Mouse (Mus musculus) limb, embryonic 14.5 days (tissue): Measurements from ENCODE around the gene Gm7029. TPM values are rescaled to one million over a fixed set of nuclear protein-coding genes. Genes with fewer than 3 reads are reported as not detected.
"Not testable (repeated sequence)": the region's sequence is repeated elsewhere in the genome, so short reads cannot be mapped to it uniquely, and the experiment has no call there.

Experiments used
- ATAC-seq: fragments of 200-750 bp; cut with Nextera tagmentation; 2 replicates; pipeline ENCODE4 v1.8.0; 2017; ENCODE audit warnings: low read depth, moderate number of reproducible peaks, moderate TSS enrichment; ENCODE audit not compliant: low FRiP score
- DNase-seq: peaks from one replicate; pipeline ENCODE4 v3.0.0-alpha.2; 2015; ENCODE audit warnings: low spot score
- H3K27ac ChIP-seq: fragments of 300-500 bp; sonication (generic); replicated peaks from 2 replicates; pipeline ENCODE4 v1.5.1; 2014; ENCODE audit warnings: low read depth, mild to moderate bottlenecking, low read length, moderate library complexity, mixed read lengths
- H3K27me3 ChIP-seq: fragments of 300-500 bp; sonication (generic); 2 replicates; pipeline ENCODE4 v1.6.1; 2014; ENCODE audit warnings: low read length, mixed read lengths; ENCODE audit not compliant: control insufficient read depth, insufficient read depth
- H3K36me3 ChIP-seq: fragments of 300-500 bp; sonication (generic); 2 replicates; pipeline ENCODE4 v1.6.1; 2014; ENCODE audit warnings: mild to moderate bottlenecking, low read length, moderate library complexity, mixed read lengths; ENCODE audit not compliant: control insufficient read depth, insufficient read depth
- H3K4me1 ChIP-seq: fragments of 300-500 bp; sonication (generic); 2 replicates; pipeline ENCODE4 v1.6.1; 2014; ENCODE audit warnings: antibody characterized with exemption, low read length, mixed read lengths; ENCODE audit not compliant: control insufficient read depth, insufficient read depth
- H3K4me2 ChIP-seq: fragments of 300-500 bp; sonication (generic); replicated peaks from 2 replicates; pipeline ENCODE4 v1.6.1; 2014; ENCODE audit warnings: low read depth, mild to moderate bottlenecking, low read length, moderate library complexity; ENCODE audit not compliant: severe bottlenecking
- H3K4me3 ChIP-seq: fragments of 300-500 bp; sonication (generic); replicated peaks from 2 replicates; pipeline ENCODE4 v1.5.1; 2014; ENCODE audit warnings: low read length
- H3K9ac ChIP-seq: fragments of 300-500 bp; sonication (generic); 2 replicates; pipeline ENCODE4 v1.6.1; 2014; ENCODE audit warnings: mild to moderate bottlenecking, low read depth, low read length, moderate library complexity; ENCODE audit not compliant: severe bottlenecking
- H3K9me3 ChIP-seq: fragments of 300-500 bp; sonication (generic); 2 replicates; pipeline ENCODE4 v1.6.1; 2016; ENCODE audit warnings: low read length; ENCODE audit not compliant: control insufficient read depth
- POLR2A ChIP-seq: fragments of 200-500 bp; IDR thresholded peaks from 2 replicates; pipeline ENCODE4 v1.8.0; 2012; ENCODE audit warnings: inconsistent platforms, mild to moderate bottlenecking, moderate library complexity, borderline replicate concordance; ENCODE audit not compliant: insufficient read depth, insufficient read length; ENCODE audit errors: extremely low read depth
- WGBS: fragments of 180-500 bp; shearing (Covaris S2); extraction: QIAGEN DNeasy Blood & Tissue Kit; methylation state at CpG from one replicate; pipeline ENCODE4 v1.1.7; 2014; 5-methylcytosine and 5-hydroxymethylcytosine counted together
- polyA plus RNA-seq, 2 experiments: library from polyadenylated mRNA; depleted of rRNA in 1 of 2; stranded (reverse) in 1 of 2; unstranded in 1 of 2; fragments of >200 nt; fragmentation: Nextera tagmentation in 1 of 2; extraction: Ambion mirVana in 1 of 2; gene quantifications; 2 replicates each; pipeline versions ENCODE4 v1.2.1 to v1.2.3; 2012 to 2014

Gm7029 gene
- polyA plus RNA-seq (2012; rRNA removed) = not detected in 2 replicates
- not detected in 2 replicates for polyA plus RNA-seq (2014; fragmentation: Nextera tagmentation; extraction: Ambion mirVana)

- H3K4me3 ChIP-seq, H3K9ac ChIP-seq, H3K4me2 ChIP-seq, ATAC-seq, H3K4me1 ChIP-seq, H3K27me3 ChIP-seq, DNase-seq, H3K9me3 ChIP-seq, H3K27ac ChIP-seq: not testable (repeated sequence)
- 88% methylated on average over 3 of the region's 12 CpGs for WGBS
- peaks cover 18% of the 10 kb centered on the region for H3K36me3 ChIP-seq
These were observed at the start of gene Gm7029 for GRCm38 (mm10) chr17:33873537-33873936. Gene Gm7029, plus strand, starts transcription at chr17:33873837.

- Histone ChIP-seq H3K27me3 (no peaks in the 10 kb centered on the region), H3K36me3 (peaks cover 58% of the 10 kb centered on the region), H3K27ac (peak within 1 kb of the TSS; percentile 79), H3K4me2 (peak within 1 kb of the TSS; percentile 78), H3K9ac (peak within 1 kb of the TSS; percentile 76), H3K4me1 (peaks cover 8% of the 10 kb centered on the region), H3K4me3 (peak within 1 kb of the TSS; percentile 73), H3K9me3 (no peaks in the 10 kb centered on the region)
- ATAC-seq (peak; percentile 94), DNase-seq (peak; percentile 97)
- TF ChIP-seq POLR2A = peak; percentile 93; the same call in 1 of the 2 replicates
- under 1% methylated on average over 51 of the region's 51 CpGs for WGBS
These were observed 49.3 kb upstream of the Gm7029 start, which contains the start of the genes Rps28 and Ndufa7 for GRCm38 (mm10) chr17:33824084-33824996. Gene Rps28, minus strand, starts transcription at chr17:33824562. Gene Ndufa7, plus strand, starts transcription at chr17:33824572.

GRCm38 (mm10) chr17:33824997-33825330 is 48.7 kb upstream of the Gm7029 start:
- not testable (repeated sequence) for ATAC-seq, H3K9me3 ChIP-seq, DNase-seq, H3K4me1 ChIP-seq, H3K27me3 ChIP-seq
- WGBS = 3% methylated on average over 6 of the region's 6 CpGs
- Histone ChIP-seq H3K9ac (peak overlapping the region; percentile 76), H3K4me3 (peak overlapping the region; percentile 73), H3K36me3 (peaks cover 58% of the 10 kb centered on the region), H3K4me2 (peak overlapping the region; percentile 72), H3K27ac (peak overlapping the region; percentile 79)

- H3K4me2 ChIP-seq = peak overlapping the region; percentile 72
- WGBS = 86% methylated on average over 8 of the region's 8 CpGs
- H3K9me3 ChIP-seq = no peaks in the 10 kb centered on the region
- peak overlapping the region; percentile 73 for H3K4me3 ChIP-seq
- TF ChIP-seq POLR2A = no peak
- no peaks in the 10 kb centered on the region for H3K27me3 ChIP-seq
- H3K4me1 ChIP-seq = peaks cover 8% of the 10 kb centered on the region
- H3K9ac ChIP-seq = peak overlapping the region; percentile 76; the same call in 1 of the 2 replicates
- DNase-seq (no peak), ATAC-seq (no peak)
- peaks cover 58% of the 10 kb centered on the region for H3K36me3 ChIP-seq
- no peak overlapping the region for H3K27ac ChIP-seq
These were observed 48.2 kb upstream of the Gm7029 start for GRCm38 (mm10) chr17:33825462-33825861.

- H3K9ac ChIP-seq = no peak overlapping the region
- peaks cover 55% of the 10 kb centered on the region for H3K36me3 ChIP-seq
- no peak overlapping the region for H3K4me2 ChIP-seq
- H3K4me1 ChIP-seq = peaks cover 8% of the 10 kb centered on the region
- ATAC-seq = no peak
- H3K9me3 ChIP-seq = no peaks in the 10 kb centered on the region
- 1% methylated on average over 3 of the region's 3 CpGs for WGBS
- no peak for TF ChIP-seq POLR2A
- no peaks in the 10 kb centered on the region for H3K27me3 ChIP-seq
- no peak overlapping the region for H3K27ac ChIP-seq
- H3K4me3 ChIP-seq = no peak overlapping the region
- peak; percentile 84 for DNase-seq
These were observed 46.8 kb upstream of the Gm7029 start for GRCm38 (mm10) chr17:33826850-33827249.
